Mouse (Mus musculus): ENCODE results near the gene Fcf1. TPM values are rescaled to one million over a fixed set of nuclear protein-coding genes. Genes with fewer than 3 reads are reported as not detected.

Fcf1 gene
- polyA plus RNA-seq, 1 experiment from 2014 or later: 152 TPM

DNA sequence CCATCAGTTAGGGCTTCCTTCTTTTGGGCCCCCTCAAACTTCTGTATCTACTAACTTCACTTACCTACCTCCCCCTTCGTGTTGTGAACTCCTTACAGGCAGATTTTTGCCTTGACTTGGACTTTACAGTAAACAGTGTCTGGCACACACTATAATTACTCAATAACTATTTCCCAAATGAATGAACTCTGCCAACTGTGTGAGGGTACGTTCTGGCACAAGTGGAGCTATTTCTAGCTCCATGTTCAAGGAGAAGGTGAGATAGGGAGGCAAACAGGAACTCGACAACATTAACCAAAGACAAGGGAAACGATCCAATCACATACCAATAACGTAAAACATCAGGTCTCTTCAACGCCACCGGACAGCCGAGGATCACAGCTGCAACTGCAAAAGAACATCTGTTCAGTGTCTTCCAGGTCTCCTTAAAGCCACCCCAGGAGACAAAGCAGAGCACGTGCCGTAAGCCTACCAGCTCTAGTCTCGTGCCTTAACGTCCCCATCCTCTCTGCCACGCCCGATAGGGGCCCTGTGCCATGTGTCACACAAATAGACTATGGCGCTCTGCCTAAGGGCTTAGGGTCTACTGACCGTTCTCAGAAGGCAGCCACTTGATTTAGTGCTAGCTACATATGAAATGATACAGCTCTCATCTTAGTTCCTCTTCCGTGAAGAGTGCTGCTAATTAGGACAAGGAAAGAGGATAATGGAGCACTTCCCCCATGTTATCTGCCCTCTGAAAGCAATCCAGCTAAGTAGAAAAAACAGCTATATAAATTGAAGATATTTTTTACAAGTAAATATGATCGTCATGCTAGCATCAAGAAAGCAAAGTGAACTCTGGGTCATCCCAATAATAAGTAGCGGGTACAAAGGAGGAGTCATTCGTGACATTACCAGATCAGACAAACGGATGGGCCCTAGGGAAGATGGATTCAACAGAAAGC lies 27.4 kb upstream of the Fcf1 start:
- no peak for ATAC-seq (ENCODE audit: insufficient read depth, low FRiP score, low TSS enrichment)
- peaks cover 5% of the 10 kb centered on the region; the same call in 1 of the 2 replicates for H3K36me3 ChIP-seq (ENCODE audit: control insufficient read depth, insufficient read depth, low read length)
- no peak for DNase-seq (ENCODE audit: low spot score)
- no peaks in the 10 kb centered on the region for H3K9me3 ChIP-seq (ENCODE audit: control insufficient read depth, low read length)
- WGBS: 91% methylated on average over 21 of the region's 21 CpGs
- no peak overlapping the region for H3K27ac ChIP-seq (ENCODE audit: low read depth, low read length)
- H3K4me3 ChIP-seq (ENCODE audit: low read depth, low read length): no peak overlapping the region
- H3K4me2 ChIP-seq (ENCODE audit: low read depth): no peak overlapping the region
- no peaks in the 10 kb centered on the region for H3K27me3 ChIP-seq (ENCODE audit: control insufficient read depth, insufficient read depth, low read length)
- no peak overlapping the region for H3K9ac ChIP-seq (ENCODE audit: low read length)
- no peaks in the 10 kb centered on the region for H3K4me1 ChIP-seq (ENCODE audit: control insufficient read depth, insufficient read depth, low read length)

DNA sequence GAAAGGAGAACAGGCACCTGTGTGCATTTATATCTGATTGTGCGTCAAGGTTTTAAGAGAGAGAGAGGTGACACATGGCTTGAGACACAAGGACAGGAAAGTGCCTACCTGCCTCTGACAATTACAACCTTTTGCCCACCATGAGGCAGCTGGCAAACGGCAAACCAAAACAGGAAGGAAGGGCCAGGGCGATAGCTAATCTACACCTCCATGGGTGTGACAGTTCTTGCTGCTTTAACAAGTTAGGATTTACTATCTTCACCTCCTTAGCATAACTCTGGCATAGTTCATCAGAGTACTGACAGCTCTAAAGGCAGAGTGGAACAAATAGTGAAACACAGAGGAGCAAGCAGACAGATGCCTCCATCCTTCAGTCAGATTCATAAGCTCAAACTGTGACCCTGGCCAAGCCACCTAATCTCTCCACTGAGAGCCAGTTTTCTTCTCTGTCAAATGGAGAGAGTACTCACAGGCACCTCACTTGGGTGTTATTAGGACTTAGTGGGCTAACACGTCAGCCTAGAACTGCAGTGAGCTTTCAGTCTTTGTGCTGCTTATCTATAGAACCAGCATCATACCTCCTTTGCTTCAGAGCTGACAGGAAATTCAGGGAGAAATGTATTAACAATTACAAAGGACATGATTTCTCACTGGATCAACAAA lies 26.4 kb upstream of the Fcf1 start:
- Histone ChIP-seq H3K4me2 (ENCODE audit: low read depth) (no peak overlapping the region), H3K4me1 (ENCODE audit: control insufficient read depth, insufficient read depth, low read length) (no peaks in the 10 kb centered on the region), H3K4me3 (ENCODE audit: low read depth, low read length) (no peak overlapping the region), H3K36me3 (ENCODE audit: control insufficient read depth, insufficient read depth, low read length) (peaks cover 4% of the 10 kb centered on the region; the same call in 1 of the 2 replicates), H3K9me3 (ENCODE audit: control insufficient read depth, low read length) (no peaks in the 10 kb centered on the region), H3K27ac (ENCODE audit: low read depth, low read length) (no peak overlapping the region), H3K9ac (ENCODE audit: low read length) (no peak overlapping the region), H3K27me3 (ENCODE audit: control insufficient read depth, insufficient read depth, low read length) (no peaks in the 10 kb centered on the region)
- WGBS: 80% methylated on average over 4 of the region's 4 CpGs
- no peak for DNase-seq (ENCODE audit: low spot score)
- no peak for ATAC-seq (ENCODE audit: insufficient read depth, low FRiP score, low TSS enrichment)

DNA sequence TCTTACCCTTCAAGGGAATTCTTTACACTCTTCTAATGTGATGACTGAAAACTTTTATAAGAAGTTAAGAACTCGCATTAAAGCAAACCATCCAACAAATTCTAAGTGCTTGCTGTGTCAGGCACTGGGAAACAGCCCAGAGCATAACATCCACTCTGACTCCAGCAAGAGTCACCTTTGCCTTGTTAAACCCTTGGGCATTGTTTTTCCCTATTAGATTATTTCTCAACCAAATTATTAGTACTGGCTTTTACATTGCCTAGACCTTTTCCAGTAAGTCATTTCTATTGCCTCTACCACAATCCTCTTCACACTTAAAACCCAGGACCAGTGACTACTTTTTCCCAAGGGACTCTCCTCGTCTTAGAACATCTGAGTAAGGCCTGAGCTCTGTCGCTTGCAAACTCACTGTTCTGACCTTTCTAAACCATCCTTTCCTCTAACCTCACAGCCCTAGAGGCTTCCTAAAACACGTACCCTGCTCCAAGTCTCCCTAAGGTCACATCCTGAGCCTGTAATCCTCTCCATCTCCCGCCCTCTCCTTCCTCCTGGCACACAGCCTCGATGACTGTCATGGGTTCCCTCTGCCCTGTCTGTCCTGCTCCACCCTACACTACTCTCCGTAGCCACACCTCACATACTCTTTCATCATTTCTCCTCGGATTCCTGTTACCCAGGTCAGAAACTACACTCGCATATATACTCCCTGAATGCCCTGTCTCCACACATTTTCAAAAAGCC lies 25.7 kb upstream of the Fcf1 start:
- 91% methylated on average over 9 of the region's 9 CpGs for WGBS

DNA sequence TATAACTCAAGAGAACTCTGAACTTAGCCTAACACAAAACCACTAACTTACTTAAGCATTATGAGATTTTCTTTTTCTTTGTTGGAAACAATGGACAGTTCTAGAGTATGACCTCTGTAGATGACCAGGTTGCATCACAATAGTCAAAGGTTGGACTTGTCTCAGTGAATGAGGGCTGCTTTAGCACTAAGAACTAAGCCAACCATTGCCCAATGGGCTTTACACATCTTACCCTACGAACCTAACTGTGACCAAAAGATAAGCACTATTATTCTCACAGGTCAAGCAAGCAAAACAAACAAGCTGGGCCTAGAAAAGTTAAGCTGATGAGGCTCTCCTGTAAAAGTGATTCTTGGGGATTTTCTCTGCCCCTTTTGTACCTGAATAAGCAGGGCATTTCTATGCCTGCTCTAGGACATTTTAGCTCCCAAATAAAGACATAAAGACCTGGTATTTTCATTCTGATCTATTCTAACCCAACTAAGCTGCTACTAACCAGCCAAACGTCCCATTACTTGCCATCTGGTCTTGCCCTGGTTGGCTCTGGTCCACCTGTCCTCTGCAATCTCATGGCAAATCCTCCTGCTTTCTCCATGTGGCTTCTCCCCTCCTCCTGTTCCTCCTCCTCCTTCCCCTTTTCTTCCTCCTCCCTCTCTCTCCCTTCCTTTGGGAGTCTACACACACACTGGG lies 22.7 kb upstream of the Fcf1 start:
- Histone ChIP-seq H3K4me1 (ENCODE audit: control insufficient read depth, insufficient read depth, low read length) (no peaks in the 10 kb centered on the region), H3K9me3 (ENCODE audit: control insufficient read depth, low read length) (no peaks in the 10 kb centered on the region), H3K9ac (ENCODE audit: low read length) (no peak overlapping the region), H3K4me2 (ENCODE audit: low read depth) (no peak overlapping the region), H3K27me3 (ENCODE audit: control insufficient read depth, insufficient read depth, low read length) (no peaks in the 10 kb centered on the region), H3K36me3 (ENCODE audit: control insufficient read depth, insufficient read depth, low read length) (no peaks in the 10 kb centered on the region), H3K4me3 (ENCODE audit: low read depth, low read length) (no peak overlapping the region), H3K27ac (ENCODE audit: low read depth, low read length) (no peak overlapping the region)
- no peak for DNase-seq (ENCODE audit: low spot score)
- ATAC-seq (ENCODE audit: insufficient read depth, low FRiP score, low TSS enrichment): no peak
- 89% methylated on average over 2 of the region's 2 CpGs for WGBS

More for the DNA sequence above, 25.7 kb upstream of the Fcf1 start:
- no peak for ATAC-seq (ENCODE audit: insufficient read depth, low FRiP score, low TSS enrichment)
- peaks cover 3% of the 10 kb centered on the region; the same call in 1 of the 2 replicates for H3K36me3 ChIP-seq (ENCODE audit: control insufficient read depth, insufficient read depth, low read length)
- DNase-seq (ENCODE audit: low spot score): no peak
- no peak overlapping the region for H3K9ac ChIP-seq (ENCODE audit: low read length)
- H3K9me3 ChIP-seq (ENCODE audit: control insufficient read depth, low read length): no peaks in the 10 kb centered on the region
- H3K27me3 ChIP-seq (ENCODE audit: control insufficient read depth, insufficient read depth, low read length): no peaks in the 10 kb centered on the region
- no peak overlapping the region for H3K4me2 ChIP-seq (ENCODE audit: low read depth)
- H3K4me3 ChIP-seq (ENCODE audit: low read depth, low read length): no peak overlapping the region
- H3K27ac ChIP-seq (ENCODE audit: low read depth, low read length): no peak overlapping the region
- no peaks in the 10 kb centered on the region for H3K4me1 ChIP-seq (ENCODE audit: control insufficient read depth, insufficient read depth, low read length)

DNA sequence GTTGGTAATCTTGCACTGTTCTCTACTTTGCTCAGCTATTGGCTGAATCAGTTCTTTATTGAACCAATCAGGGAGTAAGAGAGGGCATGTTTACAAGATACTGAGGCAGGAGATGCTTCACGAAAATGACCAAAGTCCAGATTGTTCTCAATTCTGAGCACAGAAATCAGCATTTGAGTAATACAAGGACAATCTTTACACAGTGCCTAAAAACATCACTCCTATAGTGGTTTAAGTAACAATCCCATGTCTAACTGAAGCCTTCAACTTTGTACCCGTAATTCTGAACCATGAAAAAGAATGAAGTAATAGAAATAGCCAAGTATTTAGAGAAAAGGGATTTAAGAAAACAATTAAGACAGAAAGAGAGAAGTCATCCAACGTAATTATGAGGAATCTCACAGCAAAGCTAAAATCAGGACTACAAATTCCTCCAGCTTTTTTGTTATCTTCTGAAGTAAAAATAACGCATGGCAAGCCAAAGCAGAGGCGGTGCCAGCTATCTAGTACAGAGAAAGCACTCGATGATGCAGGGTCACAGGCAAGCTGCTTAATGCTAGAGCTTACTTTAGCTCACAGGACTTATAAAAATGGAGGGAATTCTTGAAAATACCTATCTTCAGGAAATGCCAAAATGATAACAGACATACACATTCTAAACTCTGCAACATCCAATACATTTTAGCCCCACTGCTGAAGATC lies 22.0 kb upstream of the Fcf1 start:
- Histone ChIP-seq H3K4me2 (ENCODE audit: low read depth) (no peak overlapping the region), H3K9me3 (ENCODE audit: control insufficient read depth, low read length) (no peaks in the 10 kb centered on the region), H3K27ac (ENCODE audit: low read depth, low read length) (no peak overlapping the region), H3K9ac (ENCODE audit: low read length) (no peak overlapping the region), H3K27me3 (ENCODE audit: control insufficient read depth, insufficient read depth, low read length) (no peaks in the 10 kb centered on the region), H3K4me3 (ENCODE audit: low read depth, low read length) (no peak overlapping the region), H3K36me3 (ENCODE audit: control insufficient read depth, insufficient read depth, low read length) (no peaks in the 10 kb centered on the region), H3K4me1 (ENCODE audit: control insufficient read depth, insufficient read depth, low read length) (no peaks in the 10 kb centered on the region)
- ATAC-seq (ENCODE audit: insufficient read depth, low FRiP score, low TSS enrichment) (no peak), DNase-seq (ENCODE audit: low spot score) (no peak)
- 95% methylated on average over 6 of the region's 6 CpGs for WGBS

DNA sequence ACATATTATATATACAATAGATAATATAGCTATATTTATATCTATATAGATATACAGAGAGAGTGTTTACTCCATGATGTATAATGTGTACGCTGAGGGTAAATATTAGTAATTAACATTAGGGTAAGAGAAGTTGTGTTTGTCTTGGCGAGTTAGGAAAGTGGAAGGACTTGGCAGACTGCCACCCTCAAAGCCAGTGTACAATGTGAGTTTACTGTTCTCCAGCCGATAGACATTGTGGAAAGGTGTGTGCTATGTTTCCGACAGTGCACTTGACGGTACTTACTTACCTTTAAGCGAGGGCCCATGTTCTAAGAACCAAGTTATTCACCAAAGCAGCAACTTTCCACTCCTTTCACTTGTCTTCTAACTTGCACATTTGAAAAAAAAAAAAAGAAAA lies 19.9 kb upstream of the Fcf1 start:
- Histone ChIP-seq H3K4me2 (ENCODE audit: low read depth) (no peak overlapping the region), H3K27me3 (ENCODE audit: control insufficient read depth, insufficient read depth, low read length) (no peaks in the 10 kb centered on the region), H3K27ac (ENCODE audit: low read depth, low read length) (no peak overlapping the region), H3K36me3 (ENCODE audit: control insufficient read depth, insufficient read depth, low read length) (no peaks in the 10 kb centered on the region), H3K4me3 (ENCODE audit: low read depth, low read length) (no peak overlapping the region), H3K9ac (ENCODE audit: low read length) (no peak overlapping the region), H3K4me1 (ENCODE audit: control insufficient read depth, insufficient read depth, low read length) (no peaks in the 10 kb centered on the region), H3K9me3 (ENCODE audit: control insufficient read depth, low read length) (no peaks in the 10 kb centered on the region)
- ATAC-seq (ENCODE audit: insufficient read depth, low FRiP score, low TSS enrichment) (no peak), DNase-seq (ENCODE audit: low spot score) (no peak)
- 99% methylated on average over 6 of the region's 6 CpGs for WGBS

DNA sequence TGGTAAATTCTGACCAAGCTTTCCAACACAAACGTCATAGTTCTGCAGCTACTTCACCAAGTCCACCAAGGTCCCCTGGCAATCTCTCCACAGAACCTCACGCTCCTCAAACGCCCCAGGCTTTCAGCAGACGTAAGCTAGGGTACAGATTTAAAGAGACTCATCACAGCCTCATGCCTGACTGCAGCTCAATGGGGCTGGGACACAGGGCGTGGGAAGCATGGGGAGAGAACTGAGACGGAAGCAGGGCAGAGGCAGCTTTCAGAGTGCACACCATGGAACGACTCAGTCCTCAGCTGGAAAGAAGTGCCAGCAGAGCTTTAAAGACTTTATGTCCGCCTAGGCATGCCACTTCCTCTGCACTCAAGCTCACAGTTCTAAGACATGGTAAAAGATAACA lies 19.2 kb upstream of the Fcf1 start:
- Histone ChIP-seq H3K36me3 (ENCODE audit: control insufficient read depth, insufficient read depth, low read length) (no peaks in the 10 kb centered on the region), H3K4me2 (ENCODE audit: low read depth) (no peak overlapping the region), H3K27ac (ENCODE audit: low read depth, low read length) (no peak overlapping the region; the same call in 1 of the 2 replicates), H3K4me3 (ENCODE audit: low read depth, low read length) (no peak overlapping the region), H3K9me3 (ENCODE audit: control insufficient read depth, low read length) (no peaks in the 10 kb centered on the region), H3K4me1 (ENCODE audit: control insufficient read depth, insufficient read depth, low read length) (no peaks in the 10 kb centered on the region), H3K27me3 (ENCODE audit: control insufficient read depth, insufficient read depth, low read length) (no peaks in the 10 kb centered on the region), H3K9ac (ENCODE audit: low read length) (no peak overlapping the region)
- DNase-seq (ENCODE audit: low spot score): no peak
- WGBS: 69% methylated on average over 8 of the region's 8 CpGs
- ATAC-seq (ENCODE audit: insufficient read depth, low FRiP score, low TSS enrichment): no peak

DNA sequence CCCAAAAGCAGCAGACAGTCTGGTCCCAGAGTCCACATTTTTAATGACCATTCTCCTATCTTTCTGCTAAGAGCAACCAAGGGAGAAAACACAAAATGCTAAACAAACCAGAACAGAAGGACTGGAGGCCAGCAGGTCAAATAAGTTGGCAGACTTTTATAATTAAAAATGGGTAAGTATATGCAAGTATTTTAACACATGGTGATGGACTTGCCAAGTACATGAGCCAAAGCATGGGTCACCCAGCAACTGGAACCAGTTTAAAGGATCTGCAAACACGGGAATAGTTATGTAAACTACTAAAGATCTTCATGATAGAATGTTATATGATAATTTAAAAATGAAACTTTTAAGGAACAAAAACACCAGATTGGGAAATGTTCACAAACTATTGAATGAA lies 18.3 kb upstream of the Fcf1 start:
- H3K27ac ChIP-seq (ENCODE audit: low read depth, low read length): no peak overlapping the region
- DNase-seq (ENCODE audit: low spot score) (no peak), ATAC-seq (ENCODE audit: insufficient read depth, low FRiP score, low TSS enrichment) (no peak)
- no peaks in the 10 kb centered on the region for H3K36me3 ChIP-seq (ENCODE audit: control insufficient read depth, insufficient read depth, low read length)
- no peak overlapping the region for H3K4me2 ChIP-seq (ENCODE audit: low read depth)
- no peaks in the 10 kb centered on the region for H3K27me3 ChIP-seq (ENCODE audit: control insufficient read depth, insufficient read depth, low read length)
- H3K4me1 ChIP-seq (ENCODE audit: control insufficient read depth, insufficient read depth, low read length): no peaks in the 10 kb centered on the region
- H3K9ac ChIP-seq (ENCODE audit: low read length): no peak overlapping the region
- H3K4me3 ChIP-seq (ENCODE audit: low read depth, low read length): no peak overlapping the region
- 90% methylated on average over 1 of the region's 1 CpGs for WGBS
- H3K9me3 ChIP-seq (ENCODE audit: control insufficient read depth, low read length): no peaks in the 10 kb centered on the region
